Mouse (Mus musculus): Measurements from ENCODE around the gene Nkiras1. TPM values are rescaled to one million over a fixed set of nuclear protein-coding genes. Genes with fewer than 3 reads are reported as not detected.
A peak's percentile ranks its signal among the peaks of the same experiment; 100 is the strongest.
"Not testable (repeated sequence)": the region's sequence is repeated elsewhere in the genome, so short reads cannot be mapped to it uniquely, and the experiment has no call there.

The Nkiras1 gene
- polyA plus RNA-seq, 1 experiment from 2014 or later, result 20.4 TPM

GRCm38 (mm10) chr14:18238750-18239731 is 31.9 kb upstream of the Nkiras1 start, which contains the start of gene Nr1d2:
Gene Nr1d2 (minus strand): TSS chr14:18239127.
- Histone ChIP-seq H3K27me3 (no peaks in the 10 kb centered on the region), H3K9ac (peak within 1 kb of the TSS; percentile 54), H3K9me3 (no peaks in the 10 kb centered on the region), H3K27ac (peak within 1 kb of the TSS; percentile 86), H3K4me3 (peak within 1 kb of the TSS; percentile 91), H3K36me3 (no peaks in the 10 kb centered on the region), H3K4me1 (0 out of 2 replicates have a peak, but pooled peaks cover 6% of the 10 kb centered on the region), H3K4me2 (peak within 1 kb of the TSS; percentile 85)
- peak; percentile 92 for ATAC-seq (ENCODE audit: insufficient number of reproducible peaks, low FRiP score, low TSS enrichment, low read depth)
- WGBS, result 1% methylated on average over 55 of the region's 66 CpGs

GRCm38 (mm10) chr14:18240132-18240531 is 30.8 kb upstream of the Nkiras1 start:
- WGBS, result 67% methylated on average over 7 of the region's 7 CpGs
- no peak overlapping the region for H3K4me3 ChIP-seq
- no peak overlapping the region for H3K9ac ChIP-seq
- H3K36me3 ChIP-seq, result no peaks in the 10 kb centered on the region
- 0 out of 2 replicates have a peak, but pooled peaks cover 6% of the 10 kb centered on the region for H3K4me1 ChIP-seq
- H3K27me3 ChIP-seq, result no peaks in the 10 kb centered on the region
- no peak overlapping the region for H3K4me2 ChIP-seq
- no peak for ATAC-seq (ENCODE audit: insufficient number of reproducible peaks, low FRiP score, low TSS enrichment, low read depth)
- no peak overlapping the region for H3K27ac ChIP-seq
- H3K9me3 ChIP-seq, result no peaks in the 10 kb centered on the region

- Histone ChIP-seq H3K9me3 (no peaks in the 10 kb centered on the region), H3K36me3 (no peaks in the 10 kb centered on the region), H3K4me2 (no peak overlapping the region), H3K4me1 (0 out of 2 replicates have a peak, but pooled peaks cover 6% of the 10 kb centered on the region), H3K27ac (no peak overlapping the region), H3K9ac (no peak overlapping the region; the same call in 1 of the 2 replicates), H3K4me3 (no peak overlapping the region), H3K27me3 (no peaks in the 10 kb centered on the region)
- ATAC-seq (ENCODE audit: insufficient number of reproducible peaks, low FRiP score, low TSS enrichment, low read depth), result no peak
- 83% methylated on average over 4 of the region's 4 CpGs for WGBS
Observed at GRCm38 (mm10) chr14:18241786-18242185, 29.1 kb upstream of the Nkiras1 start.

- Histone ChIP-seq H3K27ac (no peak overlapping the region), H3K4me2 (no peak overlapping the region), H3K27me3 (no peaks in the 10 kb centered on the region), H3K4me1 (0 out of 2 replicates have a peak, but pooled peaks cover 4% of the 10 kb centered on the region), H3K9me3 (no peaks in the 10 kb centered on the region), H3K36me3 (no peaks in the 10 kb centered on the region), H3K9ac (no peak overlapping the region), H3K4me3 (no peak overlapping the region)
- no peak for ATAC-seq (ENCODE audit: insufficient number of reproducible peaks, low FRiP score, low TSS enrichment, low read depth)
- WGBS, result 83% methylated on average over 21 of the region's 21 CpGs
Observed at GRCm38 (mm10) chr14:18242638-18243130, 28.3 kb upstream of the Nkiras1 start.

- 87% methylated on average over 3 of the region's 3 CpGs for WGBS
Observed at GRCm38 (mm10) chr14:18261203-18261602, 9.7 kb upstream of the Nkiras1 start.

GRCm38 (mm10) chr14:18263427-18263826 is 7.5 kb upstream of the Nkiras1 start:
- 28% methylated on average over 4 of the region's 4 CpGs for WGBS
- Histone ChIP-seq H3K4me2 (no peak overlapping the region), H3K9ac (no peak overlapping the region), H3K9me3 (no peaks in the 10 kb centered on the region), H3K27ac (peak overlapping the region; percentile 67; the same call in 1 of the 2 replicates), H3K36me3 (peaks cover 16% of the 10 kb centered on the region), H3K4me3 (no peak overlapping the region), H3K27me3 (no peaks in the 10 kb centered on the region), H3K4me1 (peaks cover 5% of the 10 kb centered on the region; the same call in 1 of the 2 replicates)
- no peak for ATAC-seq (ENCODE audit: insufficient number of reproducible peaks, low FRiP score, low TSS enrichment, low read depth)

More at GRCm38 (mm10) chr14:18261203-18261602, 9.7 kb upstream of the Nkiras1 start:
- no peak for ATAC-seq (ENCODE audit: insufficient number of reproducible peaks, low FRiP score, low TSS enrichment, low read depth)
- Histone ChIP-seq H3K4me2 (no peak overlapping the region), H3K4me1 (0 out of 2 replicates have a peak, but pooled peaks cover 3% of the 10 kb centered on the region), H3K9ac (no peak overlapping the region), H3K27me3 (no peaks in the 10 kb centered on the region), H3K27ac (no peak overlapping the region), H3K36me3 (no peaks in the 10 kb centered on the region), H3K9me3 (no peaks in the 10 kb centered on the region), H3K4me3 (no peak overlapping the region)

GRCm38 (mm10) chr14:18269947-18270528 is 898 bp upstream of the Nkiras1 start:
- H3K9me3 ChIP-seq; H3K27me3 ChIP-seq; ATAC-seq (ENCODE audit: insufficient number of reproducible peaks, low FRiP score, low TSS enrichment, low read depth): not testable (repeated sequence)
- peak overlapping the region; percentile 90 for H3K27ac ChIP-seq
- H3K9ac ChIP-seq, result peak overlapping the region; percentile 88
- peaks cover 21% of the 10 kb centered on the region for H3K36me3 ChIP-seq
- peaks cover 11% of the 10 kb centered on the region for H3K4me1 ChIP-seq
- peak overlapping the region; percentile 55 for H3K4me2 ChIP-seq
- peak overlapping the region; percentile 78 for H3K4me3 ChIP-seq
- WGBS, result under 1% methylated on average over 23 of the region's 24 CpGs

GRCm38 (mm10) chr14:18271666-18272065 is 730 bp downstream of the Nkiras1 start:
- 7% methylated on average over 7 of the region's 7 CpGs for WGBS
- Histone ChIP-seq H3K4me1 (peaks cover 11% of the 10 kb centered on the region), H3K9me3 (no peaks in the 10 kb centered on the region), H3K4me3 (peak overlapping the region; percentile 78), H3K27ac (no peak overlapping the region), H3K36me3 (peaks cover 21% of the 10 kb centered on the region), H3K4me2 (peak overlapping the region; percentile 67), H3K27me3 (no peaks in the 10 kb centered on the region), H3K9ac (peak overlapping the region; percentile 71; the same call in 1 of the 2 replicates)
- ATAC-seq (ENCODE audit: insufficient number of reproducible peaks, low FRiP score, low TSS enrichment, low read depth), result no peak

GRCm38 (mm10) chr14:18274526-18274925 is 3.6 kb downstream of the Nkiras1 start:
- Histone ChIP-seq H3K27me3 (no peaks in the 10 kb centered on the region), H3K9me3 (no peaks in the 10 kb centered on the region), H3K4me2 (no peak overlapping the region), H3K4me1 (peaks cover 4% of the 10 kb centered on the region; the same call in 1 of the 2 replicates), H3K4me3 (no peak overlapping the region), H3K9ac (no peak overlapping the region), H3K27ac (no peak overlapping the region), H3K36me3 (peaks cover 28% of the 10 kb centered on the region)
- WGBS, result 74% methylated on average over 1 of the region's 1 CpGs
- no peak for ATAC-seq (ENCODE audit: insufficient number of reproducible peaks, low FRiP score, low TSS enrichment, low read depth)

GRCm38 (mm10) chr14:18280375-18280774 is 9.4 kb downstream of the Nkiras1 start:
- Histone ChIP-seq H3K27me3 (no peaks in the 10 kb centered on the region), H3K4me3 (no peak overlapping the region), H3K27ac (no peak overlapping the region), H3K9ac (no peak overlapping the region), H3K36me3 (peaks cover 55% of the 10 kb centered on the region), H3K4me1 (no peaks in the 10 kb centered on the region), H3K4me2 (no peak overlapping the region), H3K9me3 (no peaks in the 10 kb centered on the region)
- WGBS, result 79% methylated on average over 5 of the region's 5 CpGs
- no peak for ATAC-seq (ENCODE audit: insufficient number of reproducible peaks, low FRiP score, low TSS enrichment, low read depth)

GRCm38 (mm10) chr14:18284581-18284980 is 13.6 kb downstream of the Nkiras1 start:
- 61% methylated on average over 2 of the region's 2 CpGs for WGBS
- Histone ChIP-seq H3K4me1 (no peaks in the 10 kb centered on the region), H3K9ac (no peak overlapping the region), H3K4me3 (no peak overlapping the region), H3K9me3 (no peaks in the 10 kb centered on the region), H3K27ac (no peak overlapping the region), H3K4me2 (no peak overlapping the region), H3K27me3 (no peaks in the 10 kb centered on the region), H3K36me3 (peaks cover 26% of the 10 kb centered on the region; the same call in 1 of the 2 replicates)
- no peak for ATAC-seq (ENCODE audit: insufficient number of reproducible peaks, low FRiP score, low TSS enrichment, low read depth)
